Mouse (Mus musculus) T-helper 1 cell (primary cell): ENCODE data around the gene Hjurp.

ENCODE experiments used
- in situ Hi-C: fragments of 300-600 bp; cut with MboI, MseI; formaldehyde crosslinking; loops from one replicate; pipeline ENCODE4 v1.15.1; 2025; ENCODE audit warnings: high pct_unique_total_duplicates

The Hjurp gene

DNA sequence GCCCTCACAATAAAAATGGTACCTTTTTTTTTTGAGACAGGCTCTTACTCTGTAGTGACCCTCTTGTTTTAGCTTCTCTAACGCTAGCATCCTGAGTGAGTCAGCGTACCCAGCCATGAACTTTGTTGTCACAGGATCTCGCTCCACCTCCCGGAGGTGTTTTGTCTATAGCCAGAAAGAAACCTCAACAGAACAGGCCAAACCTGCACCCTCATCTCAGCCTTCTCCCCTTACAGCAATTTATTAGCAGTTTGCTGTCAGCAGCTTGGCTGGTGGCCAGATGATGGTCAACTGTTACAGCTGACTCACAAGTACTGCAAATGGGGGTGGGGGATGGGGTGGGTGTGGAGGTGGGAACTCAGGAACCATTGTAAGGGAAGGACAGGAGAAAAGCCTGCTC lies 15.2 kb downstream of the Hjurp start:
- in situ Hi-C loops, result no loop called here

DNA sequence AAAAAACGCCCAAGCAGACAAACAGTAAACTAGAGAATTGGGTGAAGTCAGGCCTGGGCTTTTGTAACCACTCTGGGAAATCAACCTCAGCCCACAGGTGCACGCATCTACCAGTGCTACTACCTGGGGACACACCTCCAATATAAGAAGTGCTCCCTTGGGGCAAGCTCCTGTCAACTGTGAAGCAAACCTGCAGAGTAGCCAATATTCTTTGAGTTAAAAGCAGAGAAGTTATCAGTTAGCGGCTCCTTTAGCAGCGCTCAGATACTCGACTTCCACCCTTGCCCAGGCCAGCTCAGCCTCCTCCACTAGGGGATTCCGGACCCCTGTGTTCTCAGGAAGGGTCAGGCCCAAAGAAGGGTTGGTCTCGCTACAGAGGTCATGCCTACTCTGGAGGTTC lies 15.7 kb downstream of the Hjurp start:
- in situ Hi-C loops, result no loop called here

DNA sequence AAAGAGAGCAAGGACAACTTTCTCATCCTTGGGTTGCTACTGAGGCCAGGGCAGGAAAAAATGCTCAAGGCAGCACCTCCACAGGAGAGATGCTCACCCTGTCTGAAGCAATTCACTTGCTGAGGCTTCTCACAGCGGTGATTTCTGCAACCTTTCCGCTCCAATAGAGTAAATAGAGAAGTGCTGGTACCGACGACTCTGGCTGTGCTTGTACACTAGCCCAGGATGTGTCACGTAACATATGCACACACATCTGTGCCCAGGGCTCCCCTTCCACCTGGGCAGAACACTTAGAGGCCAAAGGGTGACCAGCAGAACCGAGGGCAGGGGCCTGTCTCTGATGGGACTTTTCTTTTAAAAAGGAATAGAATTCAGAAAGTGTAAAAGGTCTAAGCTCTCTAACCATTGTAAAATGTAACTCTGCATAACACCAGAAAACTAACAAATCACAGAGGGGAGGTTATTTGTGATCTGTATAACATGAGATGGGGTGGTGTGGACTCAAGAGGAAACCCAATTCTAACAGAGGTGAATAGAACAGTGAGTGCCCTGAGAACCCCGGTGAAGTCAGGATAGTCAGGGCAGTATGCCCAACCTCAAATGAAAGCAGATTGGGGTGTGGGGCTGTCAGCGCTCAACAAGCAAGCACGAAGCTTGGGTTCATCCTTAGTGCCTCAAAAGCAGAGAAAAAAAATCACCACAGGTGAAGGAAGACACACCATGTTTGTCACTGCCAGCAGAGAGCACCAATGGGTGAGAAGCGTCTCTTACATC lies 16.6 kb downstream of the Hjurp start:
- in situ Hi-C loops, result no loop called here

GRCm38 (mm10) chr1:88260114-88260513 lies 17.3 kb downstream of the Hjurp start:
- in situ Hi-C loops, result no loop called here

- in situ Hi-C loops, result no loop called here
Measured at GRCm38 (mm10) chr1:88259643-88260024, 17.8 kb downstream of the Hjurp start.

- in situ Hi-C loops, result no loop called here
Measured at GRCm38 (mm10) chr1:88258881-88259642, 18.4 kb downstream of the Hjurp start.

- in situ Hi-C loops, result no loop called here
Measured at GRCm38 (mm10) chr1:88258361-88258760, 19.1 kb downstream of the Hjurp start.

DNA sequence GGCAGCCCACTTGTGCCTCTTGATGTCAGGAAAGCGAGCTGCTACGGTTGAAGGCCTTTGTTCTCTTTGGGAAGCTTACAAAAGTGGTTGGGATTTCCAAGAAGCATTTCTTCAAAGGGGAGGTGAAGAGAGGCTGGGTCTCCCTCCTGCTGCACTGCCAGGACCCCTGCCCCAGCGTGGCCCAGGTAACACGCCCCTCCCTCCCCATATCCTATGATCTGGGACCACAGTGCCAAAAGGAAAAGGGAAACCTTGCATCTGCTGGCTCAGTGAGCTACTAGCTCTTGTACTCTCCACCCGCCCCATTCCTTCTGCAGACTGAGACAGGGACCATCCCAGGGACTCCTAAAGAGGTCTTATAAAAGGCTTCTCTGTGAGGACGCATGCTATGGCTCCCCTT lies 19.8 kb downstream of the Hjurp start:
- in situ Hi-C loops, result no loop called here

DNA sequence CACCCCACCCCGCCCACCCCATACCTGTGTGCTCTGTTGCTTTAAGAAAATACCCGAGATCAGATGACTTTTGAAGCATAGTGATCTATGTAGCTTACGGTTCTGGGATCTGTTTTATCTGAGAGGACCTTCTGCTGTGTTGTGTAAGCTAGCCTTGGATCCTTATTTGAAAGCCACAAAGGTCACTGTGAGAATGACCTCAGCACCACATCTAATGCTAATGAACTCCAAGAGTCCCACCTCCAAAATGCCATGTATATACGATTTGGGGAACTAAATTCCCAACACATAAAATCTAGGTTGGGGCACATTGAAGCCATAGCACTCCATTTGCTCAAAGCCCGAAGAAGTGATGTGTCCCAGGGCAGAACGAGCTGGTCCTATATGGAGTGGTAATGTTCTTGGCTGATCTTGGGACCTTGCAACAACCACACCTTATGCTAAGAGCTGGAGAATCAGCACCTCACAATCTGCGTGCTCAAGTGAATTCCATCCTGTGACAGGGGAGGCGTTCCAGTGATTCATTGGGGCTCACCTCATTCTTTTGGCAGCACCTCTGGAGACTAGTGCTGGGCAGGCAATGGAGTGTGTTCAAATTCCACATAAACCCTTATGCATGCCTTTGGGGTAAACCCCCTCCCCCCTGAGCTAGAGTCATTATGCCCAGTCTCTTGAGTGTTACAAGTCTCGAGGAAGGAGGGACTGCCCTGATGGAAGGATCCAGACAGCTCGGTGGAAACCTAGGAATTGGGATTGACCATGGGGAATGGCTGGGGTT lies 20.4 kb downstream of the Hjurp start:
- in situ Hi-C loops, result no loop called here

DNA sequence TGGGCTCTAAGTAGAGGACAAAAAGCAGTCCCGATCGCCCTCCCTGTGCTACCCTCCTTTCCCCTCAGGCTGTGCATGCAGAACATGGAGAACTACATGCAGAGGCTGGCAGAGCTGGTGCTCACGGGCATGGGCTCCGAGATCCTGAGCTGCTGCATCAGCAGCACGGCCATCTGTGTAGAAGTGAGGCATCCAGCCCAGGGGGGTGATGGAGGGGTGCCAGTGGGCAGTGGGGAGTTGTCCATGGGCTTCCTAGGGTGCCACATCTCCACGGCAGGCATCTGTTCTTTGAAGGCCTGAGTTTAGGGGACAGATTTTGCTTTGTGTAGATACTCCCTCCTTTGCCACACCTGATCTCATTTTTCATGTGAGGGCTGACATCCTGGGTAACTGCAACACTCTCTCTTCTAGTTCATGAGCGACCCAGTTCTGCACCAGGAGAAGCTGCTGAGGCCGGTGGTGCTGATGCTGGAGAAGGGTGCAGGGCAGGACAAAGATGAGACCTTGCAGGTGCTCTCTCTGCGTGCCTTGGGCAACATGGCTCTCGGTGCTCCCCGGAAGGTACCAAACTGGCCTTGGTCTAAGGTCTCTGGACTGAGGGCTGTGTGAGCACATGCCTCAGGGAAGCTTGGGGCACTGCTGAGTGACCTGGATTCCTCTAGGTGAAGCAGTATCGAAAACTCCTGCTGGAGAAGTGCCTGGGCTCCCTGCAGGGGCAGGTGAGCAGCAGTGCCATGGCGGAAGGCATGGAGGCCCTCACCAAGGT lies 21.3 kb downstream of the Hjurp start:
- in situ Hi-C loops, result no loop called here

DNA sequence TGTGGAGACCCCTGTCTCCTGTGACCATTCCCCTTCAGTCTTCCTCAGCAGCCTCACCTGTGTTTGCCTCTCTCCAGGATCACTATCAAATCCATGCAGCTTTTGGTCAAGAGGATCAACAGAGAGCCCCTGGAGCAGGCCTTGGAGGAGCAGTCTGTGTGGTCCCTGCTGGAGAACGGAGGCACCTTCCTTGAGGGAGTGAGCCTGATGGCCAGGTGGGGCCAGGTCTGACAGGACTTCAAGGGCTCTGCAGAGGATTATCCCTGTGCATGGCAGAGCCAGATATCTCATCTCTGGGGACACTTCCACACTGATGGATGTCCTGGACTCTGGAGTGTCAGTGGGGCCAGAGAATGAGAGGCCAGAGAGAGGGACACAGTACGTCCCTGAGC lies 22.0 kb downstream of the Hjurp start:
- in situ Hi-C loops, result no loop called here

DNA sequence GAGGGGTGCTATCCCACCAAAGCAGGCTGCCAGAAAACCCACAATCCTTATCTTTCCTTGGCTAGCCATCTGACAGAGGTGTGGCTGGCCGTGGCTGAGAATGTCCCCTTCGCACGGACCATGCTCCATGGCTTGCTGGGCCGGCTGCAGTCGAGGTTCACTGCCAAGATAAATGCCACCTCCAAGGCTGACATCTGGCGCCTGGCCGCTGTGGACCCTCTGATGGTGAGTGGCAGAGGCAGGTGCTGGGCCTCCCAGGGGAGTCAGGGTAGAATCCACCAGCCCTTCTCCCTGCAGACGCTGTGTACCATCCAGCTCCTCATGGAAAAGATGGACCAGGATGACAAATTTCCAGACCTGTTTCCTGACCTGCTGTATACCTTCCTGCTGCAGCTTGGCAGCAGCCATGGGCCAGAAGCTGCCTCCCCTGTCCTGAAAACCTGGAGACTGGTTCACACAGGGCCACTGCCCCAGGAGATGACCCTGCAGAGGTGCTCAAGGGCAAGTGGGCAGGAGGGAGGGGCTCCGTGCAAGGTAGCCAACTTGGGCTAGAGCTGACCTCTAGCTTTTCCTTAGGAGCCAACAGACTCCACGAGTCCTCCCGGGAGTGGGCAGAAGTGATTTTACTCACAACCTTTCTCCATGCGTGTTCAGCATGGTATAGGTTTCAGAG lies 22.5 kb downstream of the Hjurp start:
- in situ Hi-C loops, result no loop called here

- in situ Hi-C loops, result no loop called here
Measured at GRCm38 (mm10) chr1:88253540-88253939, 23.9 kb downstream of the Hjurp start.

- in situ Hi-C loops, result no loop called here
Measured at GRCm38 (mm10) chr1:88253106-88253505, 24.3 kb downstream of the Hjurp start.

DNA sequence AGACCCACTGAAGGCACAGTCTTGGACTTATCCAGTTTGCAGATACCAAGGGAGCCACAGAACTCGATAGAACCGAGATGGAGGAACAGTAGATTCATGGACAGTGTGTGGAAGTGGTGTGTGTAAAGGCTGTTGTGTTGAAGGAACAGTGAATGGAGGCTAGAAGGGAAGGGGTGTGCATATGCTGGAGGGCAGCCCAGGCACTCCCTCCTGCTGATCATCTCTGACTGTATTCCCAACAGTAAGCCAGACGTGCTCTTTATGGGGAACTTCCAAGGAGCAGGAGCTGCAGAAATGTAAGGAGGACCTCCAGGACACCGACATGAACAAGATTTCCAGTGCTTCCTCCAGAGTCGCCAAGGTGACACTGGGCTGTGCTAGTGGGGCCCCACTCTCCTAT lies 27.4 kb downstream of the Hjurp start:
- in situ Hi-C loops, result no loop called here

- in situ Hi-C loops, result no loop called here
Measured at GRCm38 (mm10) chr1:88249596-88249995, 27.8 kb downstream of the Hjurp start.

DNA sequence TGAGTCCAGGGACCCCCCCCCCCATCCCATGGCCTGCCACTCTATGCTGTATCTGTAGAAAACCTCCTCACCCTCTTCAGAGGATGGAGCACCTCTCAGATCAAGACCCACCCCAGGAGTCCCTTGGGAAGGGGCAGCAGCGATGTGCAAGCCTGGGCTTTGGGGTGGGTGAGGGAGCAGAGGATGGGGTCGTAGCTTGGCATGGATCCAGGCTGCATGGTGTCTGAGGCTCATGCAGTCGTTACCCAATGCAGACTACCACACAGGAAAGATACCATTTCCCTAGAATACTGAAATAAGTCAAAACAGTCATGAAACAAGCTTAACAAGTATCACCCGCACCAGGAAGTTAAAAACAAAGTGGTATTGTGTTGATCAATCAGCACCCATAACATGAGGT lies 28.8 kb downstream of the Hjurp start:
- in situ Hi-C loops, result no loop called here

DNA sequence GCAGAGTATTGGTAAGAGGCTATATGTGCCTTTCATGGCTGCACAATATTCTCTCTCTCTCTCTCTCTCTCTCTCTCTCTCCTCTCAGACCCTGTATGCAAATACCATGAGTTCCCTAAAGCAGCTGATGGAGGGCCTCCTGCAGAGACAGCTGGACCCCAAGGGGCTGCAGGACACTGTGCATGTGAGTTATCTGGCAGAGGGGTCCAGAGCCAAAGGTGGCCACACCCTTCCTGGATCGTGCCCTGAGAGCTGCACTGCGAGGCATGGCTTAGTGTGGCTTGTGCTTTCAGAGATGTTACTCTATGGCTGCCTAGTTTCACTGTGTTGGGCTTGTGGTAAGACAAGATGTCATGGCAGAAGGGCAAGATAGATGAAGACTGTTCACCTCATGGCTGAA lies 29.8 kb downstream of the Hjurp start:
- in situ Hi-C loops, result no loop called here

GRCm38 (mm10) chr1:88246386-88246785 lies 31.0 kb downstream of the Hjurp start:
- in situ Hi-C loops, result no loop called here

GRCm38 (mm10) chr1:88245881-88246280 lies 31.6 kb downstream of the Hjurp start:
- in situ Hi-C loops, result no loop called here

- in situ Hi-C loops, result no loop called here
Measured at GRCm38 (mm10) chr1:88243861-88244260, 33.6 kb downstream of the Hjurp start.
